Mouse (Mus musculus): ENCODE data around the gene Bet1. TPM values are rescaled to one million over a fixed set of nuclear protein-coding genes. Genes with fewer than 3 reads are reported as not detected.

The Bet1 gene
- 461 TPM for polyA plus RNA-seq (2014; fragmentation: Illumina TruSeq; extraction: RNeasy Lipid Tissue Mini Kit (QIAGEN cat#74804); ENCODE audit: low replicate concordance)

DNA sequence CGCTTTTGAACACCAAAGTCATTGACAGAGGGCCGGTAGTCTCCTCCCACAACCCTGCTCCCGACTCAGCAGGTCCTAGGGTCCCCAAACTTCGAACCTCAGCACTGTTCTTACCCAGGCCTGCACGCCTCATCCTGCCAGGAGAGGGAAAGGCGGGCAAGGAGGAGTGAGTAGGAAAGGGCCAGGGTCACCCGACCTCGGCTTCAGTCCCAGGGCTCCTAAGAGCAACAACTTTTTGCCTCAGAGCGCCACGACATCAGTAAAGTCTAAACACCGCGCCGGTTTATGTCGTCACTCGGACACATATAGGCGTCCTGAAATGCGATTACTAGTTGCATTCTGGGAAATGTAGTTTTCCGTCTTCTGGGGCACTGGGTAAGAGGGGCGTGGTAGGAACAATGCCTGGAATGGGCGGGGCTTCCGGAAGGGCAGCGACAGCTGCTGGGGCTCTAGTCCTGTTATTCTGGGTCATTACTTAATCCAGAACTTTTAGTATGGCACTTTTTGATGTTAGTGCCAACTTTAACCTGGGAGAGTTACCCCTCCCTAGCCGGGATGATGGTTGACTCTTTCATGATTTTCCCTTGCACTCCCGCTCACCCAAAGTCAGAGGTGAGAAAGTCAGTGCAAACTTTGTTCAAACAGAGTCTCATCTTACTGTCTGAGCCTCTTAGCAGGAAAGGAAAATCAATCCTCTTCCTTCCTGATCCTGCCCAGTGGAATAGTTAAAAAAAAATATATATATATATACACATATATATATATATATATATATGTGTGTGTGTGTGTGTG is at the start of gene Bet1:
TSS of gene Bet1 (minus strand) at position 310 of the 792 bp plus-strand sequence.

Other genes starting within 250 kb of the Bet1 start
- gene Tfpi2, start 98.1 kb downstream of the Bet1 start, polyA plus RNA-seq (2014; fragmentation: Illumina TruSeq; extraction: RNeasy Lipid Tissue Mini Kit (QIAGEN cat#74804); ENCODE audit: low replicate concordance): 20.5 TPM
- gene Gngt1, start 93.2 kb downstream of the Bet1 start, polyA plus RNA-seq (2014; fragmentation: Illumina TruSeq; extraction: RNeasy Lipid Tissue Mini Kit (QIAGEN cat#74804); ENCODE audit: low replicate concordance): 0.41 TPM
- 54.0 TPM for gene Gng11, start 83.1 kb downstream of the Bet1 start, polyA plus RNA-seq (2014; fragmentation: Illumina TruSeq; extraction: RNeasy Lipid Tissue Mini Kit (QIAGEN cat#74804); ENCODE audit: low replicate concordance)

All from small intestine, adult 10 weeks (tissue).